Mouse (Mus musculus) layer of hippocampus, adult 2 months (tissue): ENCODE data around the gene F2rl1. TPM values are rescaled to one million over a fixed set of nuclear protein-coding genes. Genes with fewer than 3 reads are reported as not detected.
A peak's percentile ranks its signal among the peaks of the same experiment; 100 is the strongest.
"Not testable (repeated sequence)": the region's sequence is repeated elsewhere in the genome, so short reads cannot be mapped to it uniquely, and the experiment has no call there.

Source experiments
- DNase-seq, 2 experiments: peaks; one replicate each; pipeline ENCODE4 v3.0.0; 2022; ENCODE audit warnings: low spot score in 2 of 2
- H3K27ac ChIP-seq: fragments of 200-600 bp; 2 replicates; pipeline ENCODE4 v1.8.1; 2022
- H3K4me3 ChIP-seq: fragments of 200-600 bp; 2 replicates; pipeline ENCODE4 v1.8.1; 2022; ENCODE audit warnings: mild to moderate bottlenecking
- CTCF ChIP-seq: fragments of 200-600 bp; conservative IDR thresholded peaks from 2 replicates; pipeline ENCODE4 v1.8.1; 2022; ENCODE audit warnings: antibody characterized with exemption, mild to moderate bottlenecking, moderate library complexity
- total RNA-seq, 2 experiments: library from RNA; stranded (reverse); gene quantifications; 2 replicates each; pipeline ENCODE4 v1.2.3; 2021

F2rl1 gene
- total RNA-seq, 2 experiments from 2014 or later = 0.17 to 0.18 TPM

DNA sequence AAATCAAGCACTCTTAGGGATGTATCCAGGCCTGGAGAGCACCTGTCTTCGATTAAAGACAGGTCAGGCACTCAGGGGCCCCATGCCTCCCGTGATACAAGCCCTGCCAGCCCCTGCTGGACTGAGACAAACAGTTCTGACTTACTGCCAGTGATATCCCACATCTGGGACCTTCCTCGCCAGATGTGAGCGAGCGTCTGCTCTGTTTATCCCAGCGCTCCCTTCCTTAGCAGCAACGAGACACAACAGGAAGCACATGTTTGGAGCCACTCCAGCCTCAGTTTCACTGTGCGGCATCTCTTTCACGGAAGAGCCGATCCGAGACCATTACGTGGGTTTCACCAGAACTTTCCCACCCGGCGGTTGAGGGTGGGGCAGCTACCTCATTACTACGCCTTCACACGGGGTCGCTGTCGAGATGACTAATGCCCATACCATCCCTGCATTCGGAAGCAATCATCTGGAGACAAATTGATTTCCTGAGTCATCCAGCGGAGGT is 23.3 kb upstream of the F2rl1 start:
- Histone ChIP-seq H3K4me3 (peak overlapping the region; percentile 26; the same call in 1 of the 2 replicates), H3K27ac (no peak overlapping the region)
- DNase-seq = no peak
- TF ChIP-seq CTCF = no peak

DNA sequence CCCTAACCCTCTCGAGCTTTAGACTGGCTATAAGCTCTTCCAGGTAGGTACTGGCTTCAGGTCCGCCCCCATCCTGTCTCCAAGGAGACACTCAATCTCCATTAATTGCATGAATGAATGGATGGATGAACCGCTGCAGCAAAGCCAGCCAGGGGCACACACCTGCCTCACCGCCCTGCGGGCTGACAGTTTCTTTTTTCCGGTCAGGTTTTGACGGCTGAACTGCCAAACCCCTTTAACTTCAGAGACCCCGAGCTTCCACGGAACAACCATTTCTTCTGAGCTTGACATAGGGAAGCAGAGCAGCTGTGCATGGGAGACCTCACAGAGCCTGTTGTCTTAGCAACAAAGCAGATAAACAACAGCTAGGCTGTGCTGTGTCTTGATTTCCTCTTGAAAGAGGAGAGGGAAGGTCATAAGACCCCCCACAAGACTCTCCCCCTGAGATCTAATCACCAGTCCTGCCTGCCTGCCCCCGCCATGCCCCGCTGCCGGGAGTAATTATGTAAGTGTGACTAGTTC is 22.1 kb upstream of the F2rl1 start:
- H3K27ac ChIP-seq = no peak overlapping the region
- no peak for TF ChIP-seq CTCF

DNA sequence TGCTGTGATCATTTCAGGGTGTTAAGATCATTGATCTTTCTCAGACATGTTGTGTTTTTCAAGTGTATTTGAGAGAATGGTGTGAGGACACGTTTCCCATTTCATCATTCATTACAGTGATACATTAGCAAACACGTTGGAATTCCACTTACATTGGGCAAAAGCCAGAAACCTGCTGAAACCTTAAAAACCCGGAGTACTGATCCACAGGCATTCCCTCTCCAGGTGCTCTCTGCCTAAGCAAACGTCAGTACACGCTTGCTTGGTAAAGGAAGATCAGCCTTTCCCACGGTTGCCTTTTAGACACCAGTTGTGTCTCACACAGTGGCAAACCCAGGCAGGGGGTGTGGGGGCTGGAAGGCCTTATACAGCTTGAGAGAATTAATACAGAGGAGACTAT is 21.2 kb upstream of the F2rl1 start:
- no peak for DNase-seq
- no peak overlapping the region for H3K4me3 ChIP-seq
- TF ChIP-seq CTCF = no peak
- no peak overlapping the region for H3K27ac ChIP-seq

More for the DNA sequence above, 22.1 kb upstream of the F2rl1 start:
- DNase-seq = no peak
- no peak overlapping the region for H3K4me3 ChIP-seq

DNA sequence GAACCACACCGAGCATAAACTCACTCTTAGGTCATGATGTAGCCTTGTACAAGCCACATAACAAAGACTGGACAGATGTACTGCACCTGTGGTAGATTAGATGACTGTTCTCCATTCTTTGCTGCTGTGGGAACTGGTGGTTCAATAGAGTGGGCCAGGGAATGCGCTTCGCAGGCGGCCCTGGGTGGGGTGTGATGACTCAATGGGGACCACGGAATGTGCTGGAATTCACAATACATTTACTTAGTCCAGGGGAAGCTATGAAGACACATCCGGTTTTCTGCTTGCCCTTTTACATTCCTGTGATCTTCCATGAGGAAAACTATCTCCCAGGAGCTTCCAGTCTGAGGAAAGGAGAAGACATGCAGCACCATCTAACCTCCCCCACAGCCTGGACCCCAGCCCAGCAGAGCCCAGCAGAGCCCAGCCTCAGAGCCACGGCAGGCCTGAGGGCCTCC is 20.7 kb upstream of the F2rl1 start:
- H3K27ac ChIP-seq = no peak overlapping the region
- no peak for DNase-seq
- no peak overlapping the region for H3K4me3 ChIP-seq
- TF ChIP-seq CTCF = no peak

DNA sequence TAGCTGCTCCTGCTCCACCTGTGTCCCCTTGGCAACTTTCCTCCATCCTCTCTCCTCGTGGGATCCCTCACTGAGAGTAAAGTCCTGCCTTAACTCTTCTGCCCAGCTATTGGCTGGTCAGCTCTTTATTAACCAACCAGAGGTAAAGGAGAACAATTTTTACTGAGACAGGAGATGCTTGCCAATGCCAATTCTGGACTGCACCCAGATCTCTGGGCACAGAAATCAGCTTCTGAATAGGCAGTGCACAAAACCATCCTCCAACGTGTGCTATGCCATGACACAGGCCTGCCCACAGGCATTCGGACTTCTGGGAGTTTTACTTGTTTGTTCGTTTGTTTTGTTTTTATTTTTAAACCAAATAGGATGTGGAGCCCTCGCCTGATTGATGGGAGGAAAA is 13.0 kb upstream of the F2rl1 start:
- TF ChIP-seq CTCF = no peak
- Histone ChIP-seq H3K4me3 (no peak overlapping the region), H3K27ac (no peak overlapping the region)
- no peak for DNase-seq

DNA sequence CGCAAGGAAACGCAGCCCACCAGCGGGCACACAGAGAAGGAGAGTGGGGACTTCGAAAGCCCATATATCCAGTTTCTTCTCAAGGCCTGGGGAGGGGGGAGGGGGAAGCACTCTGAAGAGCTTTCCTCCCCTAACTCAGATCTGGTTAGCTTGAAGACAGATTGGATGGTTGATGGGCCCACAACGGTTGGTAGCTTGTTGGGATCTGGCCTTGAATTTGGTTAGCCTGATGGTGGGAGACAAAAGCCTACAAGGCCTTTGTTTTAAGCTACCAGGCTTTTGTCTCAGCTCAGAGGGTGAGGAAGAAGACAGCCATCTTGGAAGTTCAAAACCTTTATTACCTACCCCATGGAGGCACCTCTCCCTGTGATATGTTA is 11.1 kb upstream of the F2rl1 start:
- DNase-seq = no peak

DNA sequence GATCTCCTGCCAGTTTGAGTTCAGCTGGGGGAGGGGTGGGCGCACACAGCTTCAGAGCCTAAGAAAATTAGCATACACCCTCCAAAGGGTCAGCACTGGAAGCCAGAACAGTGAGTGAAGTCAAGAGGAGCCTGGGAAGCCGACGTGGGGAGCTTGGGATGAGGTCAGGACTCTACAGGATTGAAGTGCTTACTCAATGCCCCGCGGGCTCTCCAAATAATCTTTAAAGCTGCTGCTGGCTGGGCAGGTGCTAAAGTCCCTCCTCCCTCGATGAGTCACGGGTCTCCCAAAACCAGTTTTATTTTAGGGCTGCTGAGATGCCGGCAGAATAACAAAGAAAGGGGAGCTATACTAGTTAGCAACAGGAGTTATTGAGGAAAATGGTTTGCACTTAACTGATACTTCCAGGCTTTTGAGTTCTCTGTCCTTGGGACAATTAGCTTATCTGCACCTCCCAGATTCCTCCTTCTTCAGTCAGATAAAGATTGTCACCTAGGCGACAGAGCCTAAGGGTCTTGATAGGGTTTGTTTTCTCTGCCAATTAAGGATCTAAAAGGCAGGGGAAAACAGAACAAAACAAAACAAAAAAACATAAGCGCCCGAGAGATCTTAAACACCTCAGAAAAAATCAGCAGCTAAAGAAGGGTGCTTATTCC is 10.6 kb upstream of the F2rl1 start:
- no peak for TF ChIP-seq CTCF
- no peak for DNase-seq
- H3K4me3 ChIP-seq = no peak overlapping the region

More for the DNA sequence above, 11.1 kb upstream of the F2rl1 start:
- no peak overlapping the region for H3K27ac ChIP-seq
- H3K4me3 ChIP-seq = no peak overlapping the region
- no peak for TF ChIP-seq CTCF

DNA sequence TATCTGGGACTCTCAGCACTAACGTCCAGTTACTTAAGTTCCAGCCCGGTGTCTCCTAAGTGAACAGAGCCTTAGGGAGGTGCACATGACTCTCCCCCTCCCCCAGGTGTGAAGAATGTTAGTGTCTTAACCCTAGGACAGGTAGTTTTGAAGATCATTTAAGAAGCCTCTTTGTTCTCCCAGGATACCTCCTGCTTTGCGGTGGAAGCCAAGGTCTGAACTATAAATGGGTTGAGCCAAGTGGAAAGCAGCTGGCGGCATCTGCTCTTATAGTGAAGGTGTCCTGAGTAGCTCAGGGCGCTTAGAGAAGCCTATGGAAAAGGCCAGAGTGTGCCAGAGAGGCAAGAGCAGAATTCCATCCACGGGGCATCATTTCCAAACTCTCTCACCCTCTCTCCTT is 10.0 kb upstream of the F2rl1 start:
- no peak for TF ChIP-seq CTCF
- H3K27ac ChIP-seq = no peak overlapping the region
- no peak for DNase-seq
- no peak overlapping the region for H3K4me3 ChIP-seq

More for the DNA sequence above, 10.6 kb upstream of the F2rl1 start:
- H3K27ac ChIP-seq = no peak overlapping the region

DNA sequence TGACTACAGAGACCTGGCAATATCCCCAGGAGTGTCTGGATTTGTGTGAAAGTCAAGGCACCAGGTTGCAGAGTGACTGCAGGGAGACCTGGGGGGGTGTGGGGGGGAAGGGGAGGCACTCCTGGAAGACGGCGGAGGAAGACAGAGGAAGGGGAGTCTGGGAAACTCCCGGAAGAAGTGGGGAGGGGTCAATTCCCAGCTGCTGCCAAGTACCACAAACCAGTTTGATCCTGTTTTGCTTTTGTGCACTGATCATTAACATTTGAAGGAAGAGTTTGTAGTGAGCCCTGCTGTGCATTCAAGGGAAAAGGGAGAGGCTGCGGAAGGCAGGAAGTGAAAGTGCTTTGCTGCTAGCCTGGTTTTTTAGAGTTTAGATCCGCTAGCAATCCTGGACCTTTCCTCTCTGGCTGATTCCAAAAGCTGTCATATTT is 9.1 kb upstream of the F2rl1 start:
- TF ChIP-seq CTCF = no peak
- H3K27ac ChIP-seq = no peak overlapping the region
- no peak for DNase-seq

DNA sequence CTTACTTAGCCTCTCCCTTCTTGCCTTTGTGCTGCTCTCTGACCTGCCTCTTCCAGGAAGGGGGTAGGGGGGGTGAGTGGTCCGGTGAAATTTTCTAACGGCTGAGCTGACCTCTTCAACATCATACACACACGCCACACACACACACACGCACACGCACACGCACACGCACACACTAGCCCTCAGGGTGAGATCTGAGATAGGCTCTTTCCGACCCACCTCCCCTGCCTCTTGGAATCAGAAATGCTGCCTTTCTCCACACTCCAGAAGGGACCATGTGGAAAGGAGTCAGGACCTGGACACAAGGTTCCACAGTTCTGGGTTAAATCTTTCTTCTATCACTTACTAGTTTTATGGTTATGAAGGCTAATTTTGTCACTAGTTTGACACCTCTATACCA is 8.6 kb upstream of the F2rl1 start:
- DNase-seq = no peak
- H3K27ac ChIP-seq = no peak overlapping the region
- no peak for TF ChIP-seq CTCF
- H3K4me3 ChIP-seq = no peak overlapping the region

More for the DNA sequence above, 9.1 kb upstream of the F2rl1 start:
- H3K4me3 ChIP-seq = peak overlapping the region; percentile 30

DNA sequence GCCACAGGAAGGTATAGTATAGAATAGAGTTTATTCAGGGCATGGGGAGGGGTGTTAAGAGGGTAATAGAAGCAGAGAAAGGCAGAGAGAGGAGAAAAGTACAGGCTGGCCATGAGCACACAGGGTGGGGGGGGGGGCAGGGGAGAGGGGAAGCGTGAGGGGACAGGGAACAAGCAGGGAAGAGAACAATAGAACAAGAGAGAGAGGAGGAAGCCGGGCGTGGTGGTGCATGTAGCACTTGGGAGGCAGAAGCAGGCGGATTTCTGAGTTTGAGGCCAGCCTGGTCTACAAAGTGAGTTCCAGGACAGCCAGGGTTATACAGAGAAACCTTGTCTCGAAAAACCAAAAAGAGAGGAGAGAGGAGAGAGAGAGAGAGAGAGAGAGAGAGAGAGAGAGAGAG is 8.1 kb upstream of the F2rl1 start:
- not testable (repeated sequence) for H3K4me3 ChIP-seq, H3K27ac ChIP-seq, DNase-seq

DNA sequence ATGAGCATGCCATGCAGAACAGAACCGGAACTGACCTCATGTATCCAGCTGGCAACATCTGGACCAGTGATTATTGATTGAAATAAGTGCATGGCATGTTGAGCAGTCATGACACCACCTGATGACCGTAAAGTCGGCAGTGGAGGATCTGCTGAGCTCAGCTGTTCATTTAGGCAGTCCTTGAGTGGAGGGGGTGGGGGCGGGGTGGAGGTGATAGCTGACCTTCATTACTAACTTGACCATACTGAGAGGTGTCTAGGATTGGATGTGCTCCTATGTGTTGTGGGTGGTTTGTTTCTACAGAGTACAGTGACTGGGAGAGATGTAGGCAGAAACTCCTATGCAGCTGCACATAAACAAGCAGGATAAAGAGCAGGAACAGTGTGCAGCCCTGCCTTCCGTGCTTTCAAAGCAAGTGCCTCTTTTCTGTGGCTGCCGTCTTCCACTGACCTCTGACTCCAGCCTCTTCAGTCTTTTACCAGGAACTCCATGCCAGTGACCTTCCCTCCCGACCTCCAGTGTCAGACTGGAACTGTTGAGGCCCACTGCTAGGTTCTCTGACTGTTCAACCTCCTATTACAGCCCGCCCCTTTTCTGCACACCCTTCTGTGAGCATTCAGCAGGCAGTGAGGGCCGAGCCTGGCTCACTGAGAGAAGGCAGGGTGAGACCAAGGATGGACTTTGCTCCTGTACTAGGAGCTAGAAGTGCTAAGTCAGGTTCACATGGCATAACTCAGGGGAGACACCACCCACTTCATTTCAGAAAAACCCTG is 6.4 kb upstream of the F2rl1 start:
- no peak for DNase-seq
- TF ChIP-seq CTCF = no peak
- H3K27ac ChIP-seq = no peak overlapping the region
- no peak overlapping the region for H3K4me3 ChIP-seq

DNA sequence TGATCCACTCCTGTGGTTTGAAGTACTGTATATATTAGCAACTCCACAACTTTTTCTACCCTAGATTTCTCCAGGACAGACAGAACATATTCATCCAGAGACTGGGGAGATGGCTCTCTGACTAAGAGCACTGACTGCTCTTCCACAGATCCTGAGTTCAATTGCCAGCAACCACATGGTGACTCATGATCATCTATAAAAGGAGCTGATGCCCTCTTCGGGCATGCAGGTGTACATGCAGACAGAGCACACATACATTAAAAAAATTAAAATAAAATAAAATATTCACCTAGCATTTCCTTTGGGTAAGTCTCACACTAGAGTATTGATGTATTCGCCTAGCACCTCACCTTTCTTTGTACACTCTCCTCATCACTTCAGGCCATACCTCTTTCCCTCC is 4.2 kb upstream of the F2rl1 start:
- H3K4me3 ChIP-seq = no peak overlapping the region
- H3K27ac ChIP-seq = no peak overlapping the region
- no peak for TF ChIP-seq CTCF
- DNase-seq = no peak

DNA sequence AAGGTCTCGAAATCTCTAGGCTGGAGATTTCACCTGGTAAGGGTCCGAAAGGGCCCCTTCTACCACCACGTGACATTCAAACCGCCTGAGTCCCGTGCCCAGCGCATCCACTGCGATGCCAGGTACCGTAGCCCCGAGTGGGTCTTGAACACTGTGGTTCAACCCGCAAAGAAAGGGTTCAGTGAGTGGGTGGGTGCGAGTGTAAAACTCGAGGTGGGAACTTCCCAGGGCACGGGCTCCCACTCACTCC is 678 bp downstream of the F2rl1 start:
- no peak for DNase-seq
- Histone ChIP-seq H3K27ac (no peak overlapping the region), H3K4me3 (peak overlapping the region; percentile 44)
- TF ChIP-seq CTCF = no peak
